Mouse (Mus musculus) stomach, embryonic 14.5 days (tissue): ENCODE data around the gene Nap1l1. TPM values are rescaled to one million over a fixed set of nuclear protein-coding genes. Genes with fewer than 3 reads are reported as not detected.
"Not testable (repeated sequence)": the region's sequence is repeated elsewhere in the genome, so short reads cannot be mapped to it uniquely, and the experiment has no call there.

Source experiments
- ATAC-seq: fragments of 200-750 bp; cut with Nextera tagmentation; 2 replicates; pipeline ENCODE4 v1.8.0; 2017; ENCODE audit warnings: low read depth, moderate TSS enrichment; ENCODE audit not compliant: insufficient number of reproducible peaks, insufficient read depth, low FRiP score
- H3K27ac ChIP-seq: fragments of 300-500 bp; sonication (generic); 2 replicates; pipeline ENCODE4 v1.5.1; 2014; ENCODE audit warnings: mild to moderate bottlenecking, low read length, moderate library complexity, mixed read lengths
- H3K27me3 ChIP-seq: fragments of 300-500 bp; sonication (generic); 2 replicates; pipeline ENCODE4 v1.6.1; 2014; ENCODE audit warnings: low read length, control low read depth, mixed read lengths; ENCODE audit not compliant: control insufficient read depth, insufficient read depth
- H3K36me3 ChIP-seq: fragments of 300-500 bp; sonication (generic); 2 replicates; pipeline ENCODE4 v1.6.1; 2014; ENCODE audit warnings: mild to moderate bottlenecking, control low read depth, low read length, moderate library complexity, mixed read lengths; ENCODE audit not compliant: control insufficient read depth, insufficient read depth
- H3K4me1 ChIP-seq: fragments of 300-500 bp; sonication (generic); 2 replicates; pipeline ENCODE4 v1.6.1; 2014; ENCODE audit warnings: low read length, control low read depth, mixed read lengths; ENCODE audit not compliant: control insufficient read depth, insufficient read depth
- H3K4me2 ChIP-seq: fragments of 300-500 bp; sonication (generic); replicated peaks from 2 replicates; pipeline ENCODE4 v1.6.1; 2014; ENCODE audit warnings: low read depth, low read length, control low read depth
- H3K4me3 ChIP-seq: fragments of 300-500 bp; sonication (generic); 2 replicates; pipeline ENCODE4 v1.5.1; 2014; ENCODE audit warnings: low read depth, low read length, control low read depth
- H3K9ac ChIP-seq: fragments of 300-500 bp; sonication (generic); replicated peaks from 2 replicates; pipeline ENCODE4 v1.6.1; 2014; ENCODE audit warnings: low read depth, mild to moderate bottlenecking, control low read depth, low read length, moderate library complexity, mixed read lengths
- H3K9me3 ChIP-seq: fragments of 300-500 bp; sonication (generic); 2 replicates; pipeline ENCODE4 v1.6.1; 2016; ENCODE audit warnings: low read depth, low read length, control low read depth; ENCODE audit not compliant: control insufficient read depth
- WGBS: fragments of 180-500 bp; shearing (Covaris S2); extraction: QIAGEN DNeasy Blood & Tissue Kit; methylation state at CpG from one replicate; pipeline ENCODE4 v1.1.7; 2014; 5-methylcytosine and 5-hydroxymethylcytosine counted together
- polyA plus RNA-seq: library from polyadenylated mRNA; unstranded; fragments of >200 nt; fragmentation: Nextera tagmentation; extraction: Ambion mirVana; gene quantifications from 2 replicates; pipeline ENCODE4 v1.2.1, GENCODE M21; 2014

Gene Nap1l1
- polyA plus RNA-seq, result 272 and 277 TPM in 2 replicates

- ATAC-seq, result peak; percentile 99
- H3K9ac ChIP-seq, result peak within 1 kb of the TSS; percentile 95
- peak within 1 kb of the TSS; percentile 72 for H3K4me2 ChIP-seq
- no peaks in the 10 kb centered on the region for H3K36me3 ChIP-seq
- no peaks in the 10 kb centered on the region for H3K27me3 ChIP-seq
- peak within 1 kb of the TSS; percentile 89 for H3K27ac ChIP-seq
- peak within 1 kb of the TSS; percentile 89 for H3K4me3 ChIP-seq
- under 1% methylated on average over 80 of the region's 80 CpGs for WGBS
- H3K9me3 ChIP-seq, result no peaks in the 10 kb centered on the region
- peaks cover 20% of the 10 kb centered on the region for H3K4me1 ChIP-seq
Measured at GRCm38 (mm10) chr10:111472686-111473510, at the start of gene Nap1l1. Gene Nap1l1, plus strand, starts transcription at chr10:111473223.

- 68% methylated on average over 1 of the region's 1 CpGs for WGBS
- H3K27me3 ChIP-seq, result no peaks in the 10 kb centered on the region
- no peak overlapping the region for H3K4me2 ChIP-seq
- ATAC-seq, result no peak
- no peaks in the 10 kb centered on the region for H3K4me1 ChIP-seq
- no peaks in the 10 kb centered on the region for H3K36me3 ChIP-seq
- H3K27ac ChIP-seq, result no peak overlapping the region
- H3K4me3 ChIP-seq, result no peak overlapping the region
- H3K9me3 ChIP-seq, result no peaks in the 10 kb centered on the region
- no peak overlapping the region for H3K9ac ChIP-seq
Measured at GRCm38 (mm10) chr10:111426491-111426890, 46.5 kb upstream of the Nap1l1 start.

- 85% methylated on average over 3 of the region's 3 CpGs for WGBS
- ATAC-seq, result no peak
- H3K27ac ChIP-seq, result no peak overlapping the region
- no peaks in the 10 kb centered on the region for H3K36me3 ChIP-seq
- H3K4me1 ChIP-seq, result no peaks in the 10 kb centered on the region
- no peaks in the 10 kb centered on the region for H3K9me3 ChIP-seq
- no peaks in the 10 kb centered on the region for H3K27me3 ChIP-seq
- no peak overlapping the region for H3K9ac ChIP-seq
- no peak overlapping the region for H3K4me3 ChIP-seq
- H3K4me2 ChIP-seq, result no peak overlapping the region
Measured at GRCm38 (mm10) chr10:111433502-111433901, 39.5 kb upstream of the Nap1l1 start.

- no peaks in the 10 kb centered on the region for H3K36me3 ChIP-seq
- no peak overlapping the region for H3K9ac ChIP-seq
- ATAC-seq, result no peak
- H3K27ac ChIP-seq, result no peak overlapping the region
- H3K27me3 ChIP-seq, result no peaks in the 10 kb centered on the region
- no peaks in the 10 kb centered on the region for H3K9me3 ChIP-seq
- WGBS, result 56% methylated on average over 3 of the region's 3 CpGs
- no peaks in the 10 kb centered on the region for H3K4me1 ChIP-seq
- H3K4me3 ChIP-seq, result no peak overlapping the region
- no peak overlapping the region for H3K4me2 ChIP-seq
Measured at GRCm38 (mm10) chr10:111441034-111441440, 32.0 kb upstream of the Nap1l1 start.

- no peak overlapping the region for H3K4me3 ChIP-seq
- no peaks in the 10 kb centered on the region for H3K4me1 ChIP-seq
- H3K4me2 ChIP-seq, result no peak overlapping the region
- no peaks in the 10 kb centered on the region for H3K9me3 ChIP-seq
- H3K9ac ChIP-seq, result no peak overlapping the region
- no peaks in the 10 kb centered on the region for H3K36me3 ChIP-seq
- ATAC-seq, result no peak
- WGBS, result 53% methylated on average over 9 of the region's 9 CpGs
- H3K27ac ChIP-seq, result no peak overlapping the region
- H3K27me3 ChIP-seq, result no peaks in the 10 kb centered on the region
Measured at GRCm38 (mm10) chr10:111444199-111444598, 28.8 kb upstream of the Nap1l1 start.

GRCm38 (mm10) chr10:111445939-111446671 lies 26.9 kb upstream of the Nap1l1 start:
- H3K9me3 ChIP-seq, result no peaks in the 10 kb centered on the region
- H3K4me3 ChIP-seq, result no peak overlapping the region
- H3K27me3 ChIP-seq, result no peaks in the 10 kb centered on the region
- no peak for ATAC-seq
- no peak overlapping the region for H3K9ac ChIP-seq
- 43% methylated on average over 9 of the region's 9 CpGs for WGBS
- no peaks in the 10 kb centered on the region for H3K36me3 ChIP-seq
- H3K27ac ChIP-seq, result no peak overlapping the region
- H3K4me2 ChIP-seq, result no peak overlapping the region
- H3K4me1 ChIP-seq, result no peaks in the 10 kb centered on the region

GRCm38 (mm10) chr10:111446672-111447008 lies 26.4 kb upstream of the Nap1l1 start:
- not testable (repeated sequence) for H3K4me2 ChIP-seq, H3K9ac ChIP-seq, ATAC-seq, H3K4me3 ChIP-seq, H3K36me3 ChIP-seq, H3K4me1 ChIP-seq, H3K9me3 ChIP-seq, H3K27ac ChIP-seq, H3K27me3 ChIP-seq
- 87% methylated on average over 3 of the region's 3 CpGs for WGBS

- not testable (repeated sequence) for H3K4me3 ChIP-seq, H3K27me3 ChIP-seq, H3K4me2 ChIP-seq, H3K36me3 ChIP-seq, H3K4me1 ChIP-seq, ATAC-seq, H3K9ac ChIP-seq, H3K9me3 ChIP-seq, H3K27ac ChIP-seq
- WGBS, result 73% methylated on average over 5 of the region's 5 CpGs
Measured at GRCm38 (mm10) chr10:111449662-111450061, 23.4 kb upstream of the Nap1l1 start.
